Mouse (Mus musculus) kidney, postnatal 0 days (tissue): Measurements from ENCODE around the gene Adamts12. TPM values are rescaled to one million over a fixed set of nuclear protein-coding genes. Genes with fewer than 3 reads are reported as not detected.

ENCODE experiments used
- ATAC-seq: fragments of 200-750 bp; cut with Nextera tagmentation; replicated peaks from 2 replicates; pipeline ENCODE4 v1.8.0; 2017; ENCODE audit warnings: low read depth, moderate number of reproducible peaks, moderate TSS enrichment, moderate library complexity; ENCODE audit not compliant: low FRiP score
- DNase-seq: peaks from one replicate; pipeline ENCODE4 v3.0.0-alpha.2; 2016; ENCODE audit warnings: low spot score
- H3K27ac ChIP-seq: fragments of 300-500 bp; sonication (generic); 2 replicates; pipeline ENCODE4 v1.5.1; 2014; ENCODE audit warnings: mild to moderate bottlenecking
- H3K27me3 ChIP-seq: fragments of 300-500 bp; sonication (generic); 2 replicates; pipeline ENCODE4 v1.6.1; 2014; ENCODE audit warnings: low read length, mixed read lengths; ENCODE audit not compliant: insufficient read depth
- H3K36me3 ChIP-seq: fragments of 300-500 bp; sonication (generic); 2 replicates; pipeline ENCODE4 v1.6.1; 2014; ENCODE audit warnings: low read length, mixed read lengths; ENCODE audit not compliant: insufficient read depth
- H3K4me1 ChIP-seq: fragments of 300-500 bp; sonication (generic); replicated peaks from 2 replicates; pipeline ENCODE4 v1.6.1; 2014; ENCODE audit warnings: antibody characterized with exemption, low read length, mixed read lengths; ENCODE audit not compliant: insufficient read depth
- H3K4me2 ChIP-seq: fragments of 300-500 bp; sonication (generic); 2 replicates; pipeline ENCODE4 v1.6.1; 2014; ENCODE audit warnings: mild to moderate bottlenecking, low read length, moderate library complexity, mixed read lengths
- H3K4me3 ChIP-seq: fragments of 300-500 bp; sonication (generic); replicated peaks from 2 replicates; pipeline ENCODE4 v1.5.1; 2014; ENCODE audit warnings: low read depth, low read length
- H3K9ac ChIP-seq: fragments of 300-500 bp; sonication (generic); 2 replicates; pipeline ENCODE4 v1.6.1; 2014; ENCODE audit warnings: low read depth, low read length
- H3K9me3 ChIP-seq: fragments of 300-500 bp; sonication (generic); replicated peaks from 2 replicates; pipeline ENCODE4 v1.6.1; 2016; ENCODE audit warnings: low read length, inconsistent platforms, mixed read lengths
- CTCF ChIP-seq: IDR thresholded peaks from 2 replicates; pipeline ENCODE4 v1.5.1; 2016; ENCODE audit warnings: antibody characterized with exemption, low read depth, mild to moderate bottlenecking, moderate library complexity
- WGBS: fragments of 180-500 bp; shearing (Covaris S2); extraction: QIAGEN DNeasy Blood & Tissue Kit; methylation state at CpG from one replicate; pipeline ENCODE4 v1.1.7; 2014; 5-methylcytosine and 5-hydroxymethylcytosine counted together
- polyA plus RNA-seq: library from polyadenylated mRNA; unstranded; fragments of >200 nt; fragmentation: Nextera tagmentation; extraction: Ambion mirVana; gene quantifications from 2 replicates; pipeline ENCODE4 v1.2.1, GENCODE M21; 2015

Gene Adamts12
- polyA plus RNA-seq, 1 experiment from 2014 or later = 2.1 TPM

DNA sequence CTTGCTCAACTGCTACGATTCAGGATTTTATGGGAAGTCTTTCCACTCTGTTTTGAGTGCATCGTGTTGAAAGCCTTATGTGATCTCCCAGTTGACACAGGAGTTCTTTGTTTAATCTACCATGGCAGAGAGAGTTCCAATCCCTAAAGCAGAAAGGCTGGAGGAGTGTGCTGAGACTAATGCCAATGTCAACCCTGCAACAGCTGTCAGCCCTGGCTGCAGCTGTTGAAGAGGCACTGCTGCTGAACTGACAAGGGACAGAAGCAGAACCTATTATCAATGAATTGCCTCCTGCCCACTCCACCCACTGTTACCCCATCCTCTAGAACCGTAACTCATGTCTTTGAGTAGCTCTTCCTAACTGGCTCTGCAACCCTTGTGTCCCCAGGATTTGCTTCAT lies 101.3 kb downstream of the Adamts12 start:
- Histone ChIP-seq H3K27ac (no peak overlapping the region), H3K4me3 (no peak overlapping the region), H3K27me3 (no peaks in the 10 kb centered on the region), H3K9ac (no peak overlapping the region), H3K4me2 (no peak overlapping the region), H3K9me3 (no peaks in the 10 kb centered on the region), H3K4me1 (peaks cover 4% of the 10 kb centered on the region; the same call in 1 of the 2 replicates), H3K36me3 (no peaks in the 10 kb centered on the region)
- no peak for TF ChIP-seq CTCF
- peak; percentile 59 for ATAC-seq
- WGBS = 30% methylated on average over 3 of the region's 3 CpGs
- peak; percentile 80 for DNase-seq

DNA sequence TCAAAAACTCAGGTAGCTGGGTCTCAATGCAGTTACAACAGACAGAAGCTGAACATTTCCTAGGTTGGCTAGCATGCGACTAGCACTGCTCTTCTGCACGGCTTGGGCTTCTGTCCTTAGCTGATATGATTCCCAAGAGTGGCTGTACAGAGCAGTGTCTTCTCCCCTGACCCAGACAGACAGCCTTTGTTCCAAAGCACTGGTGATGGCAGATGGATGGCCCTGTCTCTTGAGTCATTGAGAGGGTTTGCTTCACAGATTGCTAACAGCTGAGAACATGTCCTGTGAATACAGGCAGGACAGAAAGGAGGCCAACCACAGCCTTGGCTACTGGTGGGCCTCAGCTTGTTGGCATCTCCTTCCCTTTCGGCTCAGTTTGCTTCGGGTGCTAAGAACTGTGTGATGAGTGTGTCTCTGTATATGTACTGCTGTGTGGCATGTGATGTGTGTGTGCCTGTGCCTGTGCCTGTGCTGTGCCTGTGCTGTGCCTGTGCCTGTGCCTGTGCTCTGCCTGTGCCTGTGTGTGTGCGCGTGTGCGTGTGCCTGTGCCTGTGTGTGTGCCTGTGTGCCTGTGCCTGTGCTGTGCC lies 109.4 kb downstream of the Adamts12 start:
- H3K4me3 ChIP-seq = no peak overlapping the region
- H3K27me3 ChIP-seq = no peaks in the 10 kb centered on the region
- no peaks in the 10 kb centered on the region for H3K36me3 ChIP-seq
- no peak for TF ChIP-seq CTCF
- ATAC-seq (no peak), DNase-seq (no peak)
- 95% methylated on average over 7 of the region's 7 CpGs for WGBS
- H3K4me1 ChIP-seq = no peaks in the 10 kb centered on the region
- no peak overlapping the region for H3K9ac ChIP-seq
- H3K4me2 ChIP-seq = no peak overlapping the region
- H3K27ac ChIP-seq = no peak overlapping the region
- H3K9me3 ChIP-seq = no peaks in the 10 kb centered on the region

DNA sequence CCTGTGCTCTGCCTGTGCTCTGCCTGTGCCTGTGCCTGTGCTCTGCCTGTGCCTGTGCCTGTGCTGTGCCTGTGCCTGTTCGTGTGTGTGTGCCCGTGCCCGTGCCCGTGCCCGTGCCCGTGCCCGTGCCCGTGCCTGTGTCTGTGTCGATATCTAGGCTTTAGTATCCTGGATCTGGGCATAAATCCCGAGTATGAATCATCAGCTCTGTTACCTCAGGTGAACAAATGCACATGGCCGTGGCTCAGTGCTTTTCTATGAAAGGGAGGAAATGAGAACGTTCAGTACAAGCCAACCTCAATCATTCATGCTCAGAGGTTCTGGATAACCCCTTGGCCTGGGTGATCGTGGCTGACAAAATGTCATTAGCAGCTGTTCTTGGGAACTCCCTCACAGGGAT lies 110.3 kb downstream of the Adamts12 start:
- no peaks in the 10 kb centered on the region for H3K9me3 ChIP-seq
- no peaks in the 10 kb centered on the region for H3K27me3 ChIP-seq
- H3K27ac ChIP-seq = no peak overlapping the region
- no peaks in the 10 kb centered on the region for H3K4me1 ChIP-seq
- no peak for DNase-seq
- H3K9ac ChIP-seq = no peak overlapping the region
- ATAC-seq = no peak
- H3K36me3 ChIP-seq = no peaks in the 10 kb centered on the region
- TF ChIP-seq CTCF = no peak
- no peak overlapping the region for H3K4me2 ChIP-seq
- no peak overlapping the region for H3K4me3 ChIP-seq
- WGBS = 63% methylated on average over 13 of the region's 13 CpGs

- Histone ChIP-seq H3K4me3 (no peak overlapping the region), H3K36me3 (no peaks in the 10 kb centered on the region), H3K27ac (no peak overlapping the region), H3K9ac (no peak overlapping the region), H3K4me1 (no peaks in the 10 kb centered on the region), H3K9me3 (no peaks in the 10 kb centered on the region), H3K27me3 (no peaks in the 10 kb centered on the region), H3K4me2 (no peak overlapping the region)
- no peak for TF ChIP-seq CTCF
- ATAC-seq (no peak), DNase-seq (no peak)
- WGBS = 44% methylated on average over 9 of the region's 9 CpGs
These were observed 112.9 kb downstream of the Adamts12 start for GRCm38 (mm10) chr15:11177448-11177847.

DNA sequence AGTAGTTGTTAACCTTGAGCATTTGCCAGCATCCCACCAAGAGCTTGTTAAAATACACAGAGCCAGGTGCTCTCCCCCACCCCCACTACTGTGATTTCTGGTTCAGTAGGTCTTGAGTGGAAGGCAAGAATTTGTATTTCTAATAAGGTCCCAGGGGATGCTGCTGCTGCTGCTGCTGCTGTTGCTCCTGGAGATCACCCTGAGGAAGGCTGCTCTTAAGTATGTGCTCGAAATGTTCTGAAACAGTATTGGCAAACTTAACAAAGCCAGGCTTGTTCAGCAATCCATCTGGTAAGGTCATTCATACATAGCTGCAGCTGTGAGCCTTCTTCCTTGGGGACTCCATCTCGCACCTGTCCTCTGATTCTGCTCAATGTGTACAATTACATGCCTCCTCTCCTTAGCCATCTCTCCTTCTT lies 115.2 kb downstream of the Adamts12 start:
- Histone ChIP-seq H3K4me1 (no peaks in the 10 kb centered on the region), H3K4me2 (no peak overlapping the region), H3K27ac (no peak overlapping the region), H3K9ac (no peak overlapping the region), H3K9me3 (no peaks in the 10 kb centered on the region), H3K4me3 (no peak overlapping the region), H3K27me3 (no peaks in the 10 kb centered on the region), H3K36me3 (no peaks in the 10 kb centered on the region)
- TF ChIP-seq CTCF = no peak
- ATAC-seq (no peak), DNase-seq (no peak)
- WGBS = 49% methylated on average over 2 of the region's 2 CpGs

GRCm38 (mm10) chr15:11186711-11187110 lies 122.1 kb downstream of the Adamts12 start:
- Histone ChIP-seq H3K36me3 (no peaks in the 10 kb centered on the region), H3K9me3 (no peaks in the 10 kb centered on the region), H3K27me3 (no peaks in the 10 kb centered on the region), H3K4me3 (no peak overlapping the region), H3K4me1 (no peaks in the 10 kb centered on the region), H3K4me2 (no peak overlapping the region), H3K27ac (no peak overlapping the region), H3K9ac (no peak overlapping the region)
- 54% methylated on average over 4 of the region's 4 CpGs for WGBS
- DNase-seq (no peak), ATAC-seq (no peak)
- no peak for TF ChIP-seq CTCF

- DNase-seq = peak; percentile 44
- no peaks in the 10 kb centered on the region for H3K27me3 ChIP-seq
- no peaks in the 10 kb centered on the region for H3K36me3 ChIP-seq
- H3K27ac ChIP-seq = no peak overlapping the region
- no peaks in the 10 kb centered on the region for H3K4me1 ChIP-seq
- no peak for ATAC-seq
- no peak overlapping the region for H3K4me2 ChIP-seq
- 76% methylated on average over 4 of the region's 4 CpGs for WGBS
- H3K4me3 ChIP-seq = no peak overlapping the region
- no peak overlapping the region for H3K9ac ChIP-seq
- TF ChIP-seq CTCF = no peak
- H3K9me3 ChIP-seq = no peaks in the 10 kb centered on the region
These were observed 125.9 kb downstream of the Adamts12 start for GRCm38 (mm10) chr15:11190447-11190846.
